In genomic region chr13:11903272-11903671, GRCm38 (mm10) we compare ENCODE assay signal across 21 mouse cellular contexts.
DNase-seq lines count a peak whose midpoint lies in the region; ATAC-seq and TF ChIP-seq lines count a peak whose summit lies in the region.
"Had no signal": no experiment of that assay in that cellular context is flagged by ENCODE, and none has a peak within 500 bp of the region (broad histone marks: within the 10 kb centered on the region; RNA-seq: fewer than 3 reads in every experiment).

No protein-coding gene starts in this region.

- no peaks in the 10 kb centered on the region for H3K27me3 ChIP-seq in kidney, embryonic 16.5 days (ENCODE audit: insufficient read depth, low read length)
- no peaks in the 10 kb centered on the region for H3K27me3 ChIP-seq in forebrain, embryonic 13.5 days
- H3K27me3 ChIP-seq in hindbrain, embryonic 16.5 days (replicated peaks; ENCODE audit: control insufficient read depth, insufficient read depth, low read length), result no peaks in the 10 kb centered on the region
- H3K27me3 ChIP-seq: embryonic facial prominence, embryonic 12.5 days; heart, embryonic 15.5 days had no signal

- WGBS in kidney, embryonic 16.5 days, result 34% methylated on average over 9 of the region's 9 CpGs
- WGBS in forebrain, embryonic 13.5 days, result 4% methylated on average over 9 of the region's 9 CpGs
- 25% methylated on average over 9 of the region's 9 CpGs for WGBS in hindbrain, embryonic 16.5 days

- no peaks in the 10 kb centered on the region for H3K36me3 ChIP-seq in kidney, embryonic 16.5 days (ENCODE audit: insufficient read depth, low read length)
- no peaks in the 10 kb centered on the region for H3K36me3 ChIP-seq in forebrain, embryonic 13.5 days (ENCODE audit: poor library complexity, severe bottlenecking)
- H3K36me3 ChIP-seq in hindbrain, embryonic 16.5 days (ENCODE audit: control insufficient read depth, insufficient read depth, low read length), result no peaks in the 10 kb centered on the region
- H3K36me3 ChIP-seq: embryonic facial prominence, embryonic 12.5 days had no signal

- H3K4me3 ChIP-seq in kidney, embryonic 16.5 days (ENCODE audit: low read length), result no peak overlapping the region
- no peak overlapping the region for H3K4me3 ChIP-seq in forebrain, embryonic 13.5 days
- H3K4me3 ChIP-seq in hindbrain, embryonic 16.5 days (ENCODE audit: low read length), result no peak overlapping the region
- H3K4me3 ChIP-seq: embryonic facial prominence, embryonic 12.5 days; erythroblast, embryonic 14.5 days; heart, adult 2 months; heart, embryonic 15.5 days; myocyte had no signal

- no peak for DNase-seq in kidney, postnatal 36 days
- peak; percentile 32 for DNase-seq in brain, embryonic 14.5 days (ENCODE audit: low read depth)
- no peak for DNase-seq in embryo, embryonic 11 days
- DNase-seq: adrenal gland, adult 2 months; B cell, adult 2 months; cerebellum, adult 9-10 months; gastrocnemius, postnatal 25 days; heart, adult 2 months; kidney, adult 9 months; right cerebral cortex, postnatal 4 days had no signal

- no peak overlapping the region for H3K27ac ChIP-seq in kidney, embryonic 16.5 days (ENCODE audit: low read length)
- no peak overlapping the region for H3K27ac ChIP-seq in forebrain, embryonic 13.5 days
- no peak overlapping the region for H3K27ac ChIP-seq in hindbrain, embryonic 16.5 days (ENCODE audit: low read depth, low read length)
- H3K27ac ChIP-seq: embryonic facial prominence, embryonic 12.5 days; heart, adult 2 months; heart, embryonic 15.5 days; liver, embryonic 14.5 days; stomach, postnatal 0 days had no signal

- no peaks in the 10 kb centered on the region for H3K9me3 ChIP-seq in kidney, embryonic 16.5 days (ENCODE audit: low read length)
- no peaks in the 10 kb centered on the region for H3K9me3 ChIP-seq in forebrain, embryonic 13.5 days (replicated peaks)
- H3K9me3 ChIP-seq in hindbrain, embryonic 16.5 days (ENCODE audit: control insufficient read depth, low read length), result no peaks in the 10 kb centered on the region
- H3K9me3 ChIP-seq: embryonic facial prominence, embryonic 12.5 days; heart, embryonic 15.5 days had no signal

- no peak overlapping the region for H3K9ac ChIP-seq in kidney, embryonic 16.5 days (replicated peaks; ENCODE audit: low read length)
- H3K9ac ChIP-seq in forebrain, embryonic 13.5 days, result no peak overlapping the region
- H3K9ac ChIP-seq in hindbrain, embryonic 16.5 days (ENCODE audit: low read depth, low read length), result peak overlapping the region; percentile 11; the same call in 1 of the 2 replicates
- H3K9ac ChIP-seq: embryonic facial prominence, embryonic 12.5 days; heart, embryonic 15.5 days; liver, embryonic 14.5 days had no signal

- peak; percentile 65; the same call in 1 of the 2 replicates for ATAC-seq in kidney, embryonic 16.5 days (ENCODE audit: low FRiP score, low TSS enrichment)
- 0 out of 2 replicates have a peak, but pooled peaks have one; percentile 10 for ATAC-seq in forebrain, embryonic 13.5 days
- ATAC-seq in hindbrain, embryonic 16.5 days, result no peak
- ATAC-seq in frontal cortex, adult (ENCODE audit: low TSS enrichment), result no peak

- H3K4me2 ChIP-seq in kidney, embryonic 16.5 days (replicated peaks; ENCODE audit: low read depth, low read length), result peak overlapping the region; percentile 33
- H3K4me2 ChIP-seq in forebrain, embryonic 13.5 days, result peak overlapping the region; percentile 38
- peak overlapping the region; percentile 37 for H3K4me2 ChIP-seq in hindbrain, embryonic 16.5 days (ENCODE audit: low read length)
- H3K4me2 ChIP-seq: embryonic facial prominence, embryonic 12.5 days; heart, embryonic 15.5 days; midbrain, embryonic 11.5 days had no signal

- TF ChIP-seq CTCF in brain, embryonic 14.5 days (IDR thresholded peaks at IDR 0.05; ENCODE audit: borderline replicate concordance, extremely low read depth, insufficient read depth, insufficient read length), result no peak

- H3K4me1 ChIP-seq in kidney, embryonic 16.5 days (ENCODE audit: insufficient read depth, low read length), result no peaks in the 10 kb centered on the region
- H3K4me1 ChIP-seq in forebrain, embryonic 13.5 days, result peaks cover 7% of the 10 kb centered on the region; the same call in 1 of the 2 replicates
- peaks cover 3% of the 10 kb centered on the region; the same call in 1 of the 2 replicates for H3K4me1 ChIP-seq in hindbrain, embryonic 16.5 days (ENCODE audit: control insufficient read depth, insufficient read depth, low read depth, low read length)
- H3K4me1 ChIP-seq: embryonic facial prominence, embryonic 12.5 days had no signal

- TF ChIP-seq POLR2A in brain, embryonic 14.5 days (IDR thresholded peaks at IDR 0.05; ENCODE audit: borderline replicate concordance, extremely low read depth, insufficient read depth, insufficient read length, poor library complexity, severe bottlenecking), result no peak

Comparison
In these comparisons a context has a peak if more than half of its experiments do, and no peak if none do; other contexts are left out.
1. ATAC-seq: peak in kidney, embryonic 16.5 days (single experiment) and forebrain, embryonic 13.5 days (single experiment); none in hindbrain, embryonic 16.5 days (single experiment) and frontal cortex, adult (single experiment).
2. Peak in every context shown above with its lines, with median percentiles within 50 percentile points of each other: H3K4me2 ChIP-seq.